16 mouse cellular contexts compared by ENCODE assay signal in genomic region chr3:67892768-67893167, GRCm38 (mm10). TPM values are rescaled to one million over a fixed set of nuclear protein-coding genes. Genes with fewer than 3 reads are reported as not detected.
A peak's percentile ranks its signal among the peaks of the same experiment; 100 is the strongest.
DNase-seq lines count a peak whose midpoint lies in the region; ATAC-seq and TF ChIP-seq lines count a peak whose summit lies in the region.
"Had no signal": no experiment of that assay in that cellular context is flagged by ENCODE, and none has a peak within 500 bp of the region (broad histone marks: within the 10 kb centered on the region; RNA-seq: fewer than 3 reads in every experiment).

No protein-coding gene starts in this region.

- peak overlapping the region; percentile 59 for H3K4me2 ChIP-seq in midbrain, embryonic 16.5 days (ENCODE audit: low read length)

- H3K9ac ChIP-seq in midbrain, embryonic 16.5 days (ENCODE audit: low read depth, low read length): peak overlapping the region; percentile 13; the same call in 1 of the 2 replicates
- H3K9ac ChIP-seq: lung, embryonic 15.5 days had no signal

- H3K27me3 ChIP-seq in midbrain, embryonic 16.5 days (ENCODE audit: control insufficient read depth, insufficient read depth, low read depth, low read length): no peaks in the 10 kb centered on the region
- H3K27me3 ChIP-seq: lung, embryonic 15.5 days had no signal

- DNase-seq in frontal cortex, postnatal 10 days (ENCODE audit: low spot score in 2 of 2): no peak
- DNase-seq in layer of hippocampus, postnatal 14 days (ENCODE audit: low spot score in 2 of 2): peak; percentile 6 to 14
- no peak for DNase-seq in liver
- no peak for DNase-seq in heart, postnatal 4 days
- DNase-seq: gastrocnemius, postnatal 14 days; kidney, adult 11 months; retina, postnatal 1 day had no signal

- 52% methylated on average over 10 of the region's 10 CpGs for WGBS in midbrain, embryonic 16.5 days

- peak; percentile 76 for ATAC-seq in frontal cortex, adult (ENCODE audit: low TSS enrichment)
- ATAC-seq in midbrain, embryonic 16.5 days: peak; percentile 47
- no peak for ATAC-seq in CD4-positive, CD25-positive, alpha-beta regulatory T cell, adult 4 months
- ATAC-seq: activated CD4-positive, CD25-positive, alpha-beta regulatory T cell, adult 4 months had no signal

- no peak overlapping the region for H3K27ac ChIP-seq in cortical plate, adult 2 months (ENCODE audit: insufficient read depth, low read length)
- H3K27ac ChIP-seq in midbrain, embryonic 16.5 days (ENCODE audit: low read length): peak overlapping the region; percentile 75; the same call in 1 of the 2 replicates
- H3K27ac ChIP-seq: lung, embryonic 15.5 days had no signal

- H3K4me3 ChIP-seq in cortical plate, adult 2 months (ENCODE audit: insufficient read depth, low read length): peak overlapping the region; percentile 52
- H3K4me3 ChIP-seq in midbrain, embryonic 16.5 days (ENCODE audit: low read depth, low read length): peak overlapping the region; percentile 37
- H3K4me3 ChIP-seq: lung, embryonic 15.5 days had no signal

- TF ChIP-seq POLR2A in cortical plate, adult 2 months (IDR thresholded peaks at IDR 0.05; ENCODE audit: extremely low read depth, insufficient read depth, low read length): no peak

- H3K4me1 ChIP-seq in cortical plate, adult 2 months (ENCODE audit: control insufficient read depth, insufficient read depth, low read length): no peaks in the 10 kb centered on the region; the same call in 1 of the 2 replicates
- peaks cover 5% of the 10 kb centered on the region; the same call in 1 of the 2 replicates for H3K4me1 ChIP-seq in midbrain, embryonic 16.5 days (ENCODE audit: control insufficient read depth, insufficient read depth, low read length)
- H3K4me1 ChIP-seq: lung, embryonic 15.5 days had no signal

- H3K9me3 ChIP-seq in midbrain, embryonic 16.5 days (replicated peaks; ENCODE audit: control insufficient read depth, low read length, poor library complexity, severe bottlenecking): no peaks in the 10 kb centered on the region
- H3K9me3 ChIP-seq: lung, embryonic 15.5 days had no signal

- H3K36me3 ChIP-seq in midbrain, embryonic 16.5 days (ENCODE audit: control insufficient read depth, insufficient read depth, low read length): no peaks in the 10 kb centered on the region
- H3K36me3 ChIP-seq: lung, embryonic 15.5 days had no signal

- TF ChIP-seq CTCF in cortical plate, adult 2 months (IDR thresholded peaks at IDR 0.05; ENCODE audit: extremely low read depth, insufficient read depth, low read length): no peak

RNA-seq across cellular contexts. Expression of gene Iqschfp, which starts 0.7 kb away (rescaled TPM):
- polyA plus RNA-seq in cortical plate, adult 2 months (2012; rRNA removed): 7.8 and 10.6 TPM in 2 replicates
- 10 to 100 TPM; 18.6 to 20.3 TPM for total RNA-seq in layer of hippocampus, postnatal 14 days (2021)
- 6.1 and 6.7 TPM in 2 replicates for polyA plus RNA-seq in midbrain, embryonic 16.5 days (2015; fragmentation: Nextera tagmentation; extraction: Ambion mirVana)
- not detected for polyA plus RNA-seq in CD4-positive, CD25-positive, alpha-beta regulatory T cell, adult 4 months (2017; shearing (Covaris generic))
- not detected for total RNA-seq in heart, postnatal 4 days (2021)
- total RNA-seq: gastrocnemius, postnatal 14 days; MEL had no signal
- polyA plus RNA-seq: activated CD4-positive, CD25-positive, alpha-beta regulatory T cell, adult 4 months; heart, embryonic 14.5 days; lung, embryonic 15.5 days had no signal

RNA-seq across cellular contexts. Expression of gene Iqcj, which starts 0.7 kb away (rescaled TPM):
- 0.44 and 0.98 TPM in 2 replicates for polyA plus RNA-seq in cortical plate, adult 2 months (2012; rRNA removed)
- 1 to 10 TPM; 4.7 to 6.7 TPM for total RNA-seq in layer of hippocampus, postnatal 14 days (2021)
- polyA plus RNA-seq in midbrain, embryonic 16.5 days (2015; fragmentation: Nextera tagmentation; extraction: Ambion mirVana): 0.67 and 1.0 TPM in 2 replicates
- polyA plus RNA-seq in CD4-positive, CD25-positive, alpha-beta regulatory T cell, adult 4 months (2017; shearing (Covaris generic)): not detected
- total RNA-seq in heart, postnatal 4 days (2021): not detected
- total RNA-seq: gastrocnemius, postnatal 14 days; MEL had no signal
- polyA plus RNA-seq: activated CD4-positive, CD25-positive, alpha-beta regulatory T cell, adult 4 months; heart, embryonic 14.5 days; lung, embryonic 15.5 days; stomach, embryonic 14.5 days had no signal

Comparison
In these comparisons a context has a peak if more than half of its experiments do, and no peak if none do; other contexts are left out.
1. DNase-seq: peak in layer of hippocampus, postnatal 14 days (2 of 2); none in frontal cortex, postnatal 10 days (0 of 2), liver (single experiment) and heart, postnatal 4 days (single experiment).